Mouse (Mus musculus) left cerebral cortex, postnatal 10 days (tissue): ENCODE measurements at regions not wholly inside any gene's neighbourhood (a gene's known extent, or its start where the extent isn't known, plus 50 kb on each side); places are given as distances from the start of the nearest gene placed in this dataset.

Experiments
- DNase-seq, 2 experiments: peaks; one replicate each; pipeline ENCODE4 v3.0.0; 2021 to 2022; ENCODE audit warnings: low spot score in 2 of 2, mixed read lengths in 1 of 2; ENCODE audit errors: extremely low spot score in 1 of 2
- intact Hi-C: fragments of 180-260 bp; cut with DNase I; formaldehyde crosslinking; loops from one replicate; pipeline ENCODE4 v1.15.1; 2025

- intact Hi-C loops = no loop called here
- no peak for DNase-seq
Observed at GRCm38 (mm10) chrX:11840319-11841035, 319.7 kb downstream of the Bcor start.

DNA sequence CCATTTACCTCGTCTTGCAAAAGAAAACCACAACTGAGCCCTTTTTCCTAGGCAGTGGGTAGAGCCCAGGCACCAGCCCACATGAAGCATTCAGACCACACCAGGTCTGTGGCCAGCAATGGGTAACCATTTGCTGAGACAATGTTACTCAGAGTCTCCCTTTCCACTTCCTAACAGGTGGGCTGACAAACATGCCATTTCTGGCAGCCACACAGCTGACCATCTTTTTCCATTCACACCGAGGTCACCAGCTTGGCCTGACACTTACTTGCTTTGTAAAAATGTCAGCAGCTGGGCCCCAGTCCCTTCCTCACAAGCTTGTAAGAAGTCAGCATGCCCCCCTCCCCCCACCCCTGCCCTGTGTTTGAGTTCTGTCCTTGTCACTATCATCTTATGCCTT lies 314.6 kb downstream of the Bcor start:
- DNase-seq = no peak
- intact Hi-C loops = no loop called here

DNA sequence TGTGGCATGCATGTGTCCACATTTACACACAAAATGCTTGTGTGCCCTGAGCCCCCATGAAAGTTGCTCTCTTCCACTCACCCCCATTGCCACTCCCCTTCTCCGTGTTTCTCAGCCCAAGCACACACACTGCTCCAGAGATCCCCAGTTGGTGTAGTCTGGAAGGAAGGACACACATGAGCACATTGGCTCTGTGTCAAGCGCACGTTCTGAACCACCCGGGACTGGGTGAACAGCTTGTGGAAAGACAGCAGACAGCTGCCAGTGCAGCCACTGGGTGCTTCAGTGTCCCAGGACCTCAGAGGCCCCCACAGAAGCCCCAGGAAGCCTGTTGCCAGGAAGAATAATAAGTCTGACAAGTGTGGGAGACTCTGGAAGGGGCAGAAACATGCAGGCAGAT lies 304.2 kb downstream of the Bcor start:
- no peak for DNase-seq
- intact Hi-C loops = no loop called here

- DNase-seq = peak; percentile 9 to 24
- intact Hi-C loops = no loop called here
Observed at GRCm38 (mm10) chrX:11859396-11859795, 300.8 kb downstream of the Bcor start.

GRCm38 (mm10) chrX:11861119-11861708 lies 298.9 kb downstream of the Bcor start:
- DNase-seq = no peak
- intact Hi-C loops = no loop called here

- peak in 1 of 2 experiments; percentile 23 for DNase-seq
- intact Hi-C loops = no loop called here
Observed at GRCm38 (mm10) chrX:11861892-11862291, 298.3 kb downstream of the Bcor start.

DNA sequence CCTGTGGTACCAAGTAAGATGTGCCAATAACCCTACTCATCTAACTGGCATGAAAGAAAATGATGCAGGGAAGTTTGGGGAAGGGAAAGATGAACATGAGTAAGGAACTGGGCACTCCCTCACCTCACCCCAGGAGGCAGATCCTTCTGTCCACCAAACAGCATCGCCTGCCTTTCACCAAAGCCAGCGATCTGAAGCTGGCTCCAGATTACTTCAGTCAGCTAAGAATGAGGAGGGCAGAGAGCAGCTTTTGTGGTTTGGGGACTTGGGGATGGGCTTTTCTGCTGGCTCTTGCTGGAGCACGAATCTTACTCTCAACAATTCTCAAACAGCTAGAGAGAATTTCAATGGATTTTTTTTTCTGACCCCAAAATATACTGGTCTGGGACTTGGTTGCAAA lies 297.0 kb downstream of the Bcor start:
- DNase-seq = no peak
- intact Hi-C loops = no loop called here

- no peak for DNase-seq
Observed at GRCm38 (mm10) chrX:11873913-11874312, 286.2 kb downstream of the Bcor start.

GRCm38 (mm10) chrX:11876636-11877035 lies 283.5 kb downstream of the Bcor start:
- DNase-seq = no peak
- intact Hi-C loops = no loop called here

More at GRCm38 (mm10) chrX:11873913-11874312, 286.2 kb downstream of the Bcor start:
- intact Hi-C loops = no loop called here

- DNase-seq = no peak
- intact Hi-C loops = no loop called here
Observed at GRCm38 (mm10) chrX:11878028-11878427, 282.1 kb downstream of the Bcor start.

DNA sequence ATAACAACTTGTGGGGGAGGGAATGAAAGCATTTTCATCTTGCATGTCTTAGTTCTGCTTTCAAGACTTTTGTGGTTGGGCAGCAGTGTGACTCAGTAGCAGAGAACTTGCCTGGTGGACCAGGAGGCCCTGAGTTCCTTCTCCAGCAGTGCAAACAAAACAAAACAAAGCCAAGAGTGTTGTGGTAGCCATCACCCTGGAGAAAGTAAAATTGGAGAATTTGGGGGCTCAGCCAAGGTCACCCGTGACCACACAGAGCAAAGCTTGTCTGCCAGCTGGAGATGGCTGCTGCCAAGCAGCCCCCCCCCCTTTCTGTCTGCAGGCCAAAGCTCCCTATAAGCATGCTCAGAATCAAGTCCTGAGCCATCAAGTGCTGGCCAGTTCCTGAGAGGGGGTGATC lies 279.2 kb downstream of the Bcor start:
- intact Hi-C loops = no loop called here
- DNase-seq = no peak

DNA sequence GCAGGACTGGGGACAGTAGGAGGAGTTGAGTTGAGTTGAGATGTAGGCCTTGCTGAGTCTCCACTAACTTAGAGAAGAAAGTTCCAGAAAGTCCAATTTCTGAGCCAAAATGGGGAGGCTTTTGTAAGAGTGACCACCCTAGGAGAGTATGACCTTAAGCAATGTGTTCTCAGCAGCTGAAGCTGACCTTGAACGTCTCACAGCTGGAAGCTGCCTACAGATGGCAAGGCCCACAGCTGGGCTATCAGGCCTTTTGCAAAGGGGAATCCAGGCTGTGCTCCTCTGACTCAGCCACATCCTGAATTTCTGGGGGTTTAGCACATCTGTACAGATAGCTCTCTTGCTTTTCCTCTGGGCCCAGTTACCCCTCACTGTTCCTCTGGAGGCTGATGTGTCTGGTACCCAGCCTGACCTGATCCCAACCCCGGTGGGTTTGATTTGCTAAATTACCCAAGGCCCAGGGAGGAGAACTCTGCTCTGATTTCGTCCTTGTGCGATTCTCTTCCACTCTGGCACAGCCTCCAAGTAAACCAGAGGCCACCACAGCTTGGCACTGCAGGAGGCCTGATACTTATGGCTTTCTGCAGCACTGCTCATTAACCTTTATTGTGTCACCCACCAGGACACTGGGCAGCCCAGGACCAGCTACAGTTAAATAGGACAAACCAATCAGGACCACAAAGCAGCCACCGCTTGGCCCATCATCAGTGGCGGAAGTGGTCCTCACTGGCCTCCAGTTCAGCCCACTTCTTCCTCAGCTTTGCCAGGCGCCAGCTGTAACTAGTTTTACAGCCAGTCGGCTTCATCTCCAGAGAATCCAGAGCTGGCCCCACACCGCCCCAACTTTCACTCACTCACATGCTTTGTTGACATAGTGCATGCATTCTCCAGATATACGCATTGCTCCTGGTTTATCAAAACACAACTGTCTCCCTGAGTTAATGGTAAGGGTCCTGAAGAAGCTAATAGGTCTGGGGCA lies 276.1 kb downstream of the Bcor start:
- no peak for DNase-seq
- intact Hi-C loops = no loop called here

- DNase-seq = no peak
- intact Hi-C loops = no loop called here
Observed at GRCm38 (mm10) chrX:11892396-11892795, 267.8 kb downstream of the Bcor start.

DNA sequence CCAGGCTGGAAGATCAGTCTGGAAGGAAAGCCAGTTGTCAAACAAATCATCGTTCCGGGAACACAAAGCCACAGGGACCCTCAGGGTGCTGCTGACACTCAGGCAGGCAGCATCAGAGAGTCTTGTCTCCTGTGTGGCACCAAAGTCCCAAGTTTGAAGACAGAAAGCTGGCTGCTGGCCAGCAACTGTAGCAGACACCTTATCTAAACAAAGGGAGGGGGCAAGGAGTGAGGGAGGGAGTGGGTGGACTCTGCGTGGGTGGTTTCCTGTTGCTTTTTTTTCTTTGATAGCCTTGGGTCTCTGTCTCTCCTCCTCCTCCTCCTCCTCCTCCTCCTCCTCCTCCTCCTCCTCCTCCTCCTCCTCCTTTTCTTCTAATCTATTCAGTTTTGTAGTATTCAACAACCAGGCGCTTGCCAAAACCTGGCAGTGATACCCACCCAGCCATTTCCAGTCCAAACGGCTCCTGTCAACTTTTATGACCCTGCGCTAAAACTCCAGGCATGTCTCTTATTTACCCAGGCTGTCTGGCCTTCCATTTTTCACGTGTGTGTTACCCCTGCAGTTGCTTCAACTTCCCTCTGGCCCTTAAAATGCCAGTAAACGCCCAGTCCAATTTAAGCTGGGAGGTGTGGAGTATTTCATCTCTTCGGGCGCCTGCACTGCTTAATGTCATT lies 266.4 kb downstream of the Bcor start:
- DNase-seq = no peak
- intact Hi-C loops = no loop called here

- intact Hi-C loops = no loop called here
- DNase-seq = no peak
Observed at GRCm38 (mm10) chrX:11894280-11894662, 265.9 kb downstream of the Bcor start.

GRCm38 (mm10) chrX:11895396-11895795 lies 264.8 kb downstream of the Bcor start:
- DNase-seq = peak in 1 of 2 experiments; percentile 26
- intact Hi-C loops = no loop called here

DNA sequence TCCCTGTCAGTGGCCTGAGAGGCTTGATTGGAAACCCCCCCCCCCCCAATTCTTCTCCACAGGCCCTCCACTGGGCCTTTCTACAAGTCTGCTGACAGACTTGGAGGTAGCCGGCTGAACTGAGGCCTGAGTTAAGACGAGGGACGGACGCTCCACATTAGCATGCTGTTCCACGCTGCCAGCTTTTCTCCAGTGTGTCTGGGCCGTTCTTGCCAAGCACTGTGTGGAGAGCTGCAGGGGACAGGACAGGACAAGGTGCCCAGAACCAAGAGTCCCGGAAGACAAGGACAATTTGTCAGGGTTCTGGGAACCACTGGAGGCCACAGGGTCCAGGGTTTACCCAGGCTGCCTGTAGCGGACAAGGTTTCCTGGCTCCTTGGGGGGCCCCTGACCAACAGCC lies 261.9 kb downstream of the Bcor start:
- DNase-seq = no peak
- intact Hi-C loops = no loop called here

- DNase-seq = no peak
- intact Hi-C loops = no loop called here
Observed at GRCm38 (mm10) chrX:11899051-11899450, 261.1 kb downstream of the Bcor start.

DNA sequence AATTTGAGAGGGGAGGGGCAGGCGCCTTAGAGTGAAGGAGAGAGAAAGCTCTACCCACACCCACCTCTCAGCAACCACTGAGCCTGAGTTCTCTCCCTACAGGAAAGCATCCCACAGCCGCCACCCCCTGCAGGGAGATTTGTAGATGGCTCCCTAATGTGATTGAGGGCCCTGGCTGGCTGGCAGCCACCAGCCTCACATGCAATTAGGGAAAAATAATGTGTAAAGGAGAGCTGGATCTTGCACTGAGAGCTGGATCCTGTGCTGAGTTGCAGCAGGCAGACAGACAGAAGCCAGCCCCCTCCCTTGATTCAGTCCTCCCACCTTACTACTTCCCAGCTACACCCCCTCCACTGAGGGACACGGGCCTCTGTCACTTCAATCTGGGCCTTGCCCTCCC lies 260.2 kb downstream of the Bcor start:
- DNase-seq = no peak
- intact Hi-C loops = no loop called here
